Mouse (Mus musculus): ENCODE data around the gene Serpind1. TPM values are rescaled to one million over a fixed set of nuclear protein-coding genes. Genes with fewer than 3 reads are reported as not detected.

The Serpind1 gene
- polyA plus RNA-seq, 1 experiment from 2014 or later = 1.1 TPM

GRCm38 (mm10) chr16:17358787-17359186 lies 27.6 kb downstream of the Serpind1 start:
- Histone ChIP-seq H3K27me3 (no peaks in the 10 kb centered on the region), H3K9me3 (no peaks in the 10 kb centered on the region), H3K4me2 (no peak overlapping the region), H3K36me3 (peaks cover 47% of the 10 kb centered on the region), H3K9ac (no peak overlapping the region), H3K4me1 (no peaks in the 10 kb centered on the region), H3K27ac (no peak overlapping the region), H3K4me3 (no peak overlapping the region)
- WGBS = 95% methylated on average over 4 of the region's 4 CpGs
- ATAC-seq (ENCODE audit: insufficient number of reproducible peaks, low FRiP score, low TSS enrichment, low read depth) = no peak

GRCm38 (mm10) chr16:17382306-17382705 lies 51.1 kb downstream of the Serpind1 start:
- no peaks in the 10 kb centered on the region for H3K9me3 ChIP-seq
- no peaks in the 10 kb centered on the region for H3K4me1 ChIP-seq
- no peak for ATAC-seq (ENCODE audit: insufficient number of reproducible peaks, low FRiP score, low TSS enrichment, low read depth)
- H3K27me3 ChIP-seq = no peaks in the 10 kb centered on the region
- no peak overlapping the region for H3K4me2 ChIP-seq
- H3K4me3 ChIP-seq = no peak overlapping the region
- WGBS = 90% methylated on average over 4 of the region's 4 CpGs
- H3K9ac ChIP-seq = no peak overlapping the region
- no peak overlapping the region for H3K27ac ChIP-seq
- peaks cover 37% of the 10 kb centered on the region for H3K36me3 ChIP-seq

GRCm38 (mm10) chr16:17383594-17384326 lies 52.6 kb downstream of the Serpind1 start:
- H3K4me2 ChIP-seq = no peak overlapping the region
- WGBS = 89% methylated on average over 2 of the region's 2 CpGs
- no peak overlapping the region for H3K9ac ChIP-seq
- ATAC-seq (ENCODE audit: insufficient number of reproducible peaks, low FRiP score, low TSS enrichment, low read depth) = no peak
- H3K27ac ChIP-seq = no peak overlapping the region
- no peaks in the 10 kb centered on the region for H3K4me1 ChIP-seq
- peaks cover 31% of the 10 kb centered on the region for H3K36me3 ChIP-seq
- no peaks in the 10 kb centered on the region for H3K27me3 ChIP-seq
- no peaks in the 10 kb centered on the region for H3K9me3 ChIP-seq
- H3K4me3 ChIP-seq = no peak overlapping the region

GRCm38 (mm10) chr16:17392784-17393183 lies 61.6 kb downstream of the Serpind1 start:
- peaks cover 5% of the 10 kb centered on the region; the same call in 1 of the 2 replicates for H3K36me3 ChIP-seq
- no peak overlapping the region for H3K27ac ChIP-seq
- no peak overlapping the region for H3K9ac ChIP-seq
- H3K9me3 ChIP-seq = no peaks in the 10 kb centered on the region
- no peaks in the 10 kb centered on the region for H3K27me3 ChIP-seq
- 55% methylated on average over 4 of the region's 4 CpGs for WGBS
- H3K4me2 ChIP-seq = no peak overlapping the region
- ATAC-seq (ENCODE audit: insufficient number of reproducible peaks, low FRiP score, low TSS enrichment, low read depth) = no peak
- no peak overlapping the region for H3K4me3 ChIP-seq
- no peaks in the 10 kb centered on the region; the same call in 1 of the 2 replicates for H3K4me1 ChIP-seq

Other genes starting within 250 kb of the Serpind1 start
- gene Ppil2, start 220.1 kb upstream of the Serpind1 start, polyA plus RNA-seq (2015; fragmentation: Nextera tagmentation; extraction: Ambion mirVana) = 130 and 134 TPM in 2 replicates
- gene 2610318N02Rik, start 206.2 kb upstream of the Serpind1 start, polyA plus RNA-seq (2015; fragmentation: Nextera tagmentation; extraction: Ambion mirVana) = 15.6 and 19.2 TPM in 2 replicates
- gene Sdf2l1, start 199.0 kb upstream of the Serpind1 start, polyA plus RNA-seq (2015; fragmentation: Nextera tagmentation; extraction: Ambion mirVana) = 66.9 and 70.1 TPM in 2 replicates
- 14.0 and 14.3 TPM in 2 replicates for gene Ydjc, start 186.8 kb upstream of the Serpind1 start, polyA plus RNA-seq (2015; fragmentation: Nextera tagmentation; extraction: Ambion mirVana)
- 0.63 and 0.93 TPM in 2 replicates for gene Ccdc116, start 184.1 kb upstream of the Serpind1 start, polyA plus RNA-seq (2015; fragmentation: Nextera tagmentation; extraction: Ambion mirVana)
- gene Ube2l3, start 128.7 kb upstream of the Serpind1 start, polyA plus RNA-seq (2015; fragmentation: Nextera tagmentation; extraction: Ambion mirVana) = 313 and 321 TPM in 2 replicates
- gene Rimbp3, start 122.8 kb upstream of the Serpind1 start, polyA plus RNA-seq (2015; fragmentation: Nextera tagmentation; extraction: Ambion mirVana) = 0.27 and 0.32 TPM in 2 replicates
- 4.1 and 4.7 TPM in 2 replicates for gene Hic2, start 97.8 kb upstream of the Serpind1 start, polyA plus RNA-seq (2015; fragmentation: Nextera tagmentation; extraction: Ambion mirVana)
- gene Tmem191c, start 55.3 kb upstream of the Serpind1 start, polyA plus RNA-seq (2015; fragmentation: Nextera tagmentation; extraction: Ambion mirVana) = 10.1 and 10.2 TPM in 2 replicates
- 18.1 and 20.5 TPM in 2 replicates for gene Snap29, start 74.6 kb downstream of the Serpind1 start, polyA plus RNA-seq (2015; fragmentation: Nextera tagmentation; extraction: Ambion mirVana)
- gene Pi4ka, start 74.9 kb downstream of the Serpind1 start, polyA plus RNA-seq (2015; fragmentation: Nextera tagmentation; extraction: Ambion mirVana) = 26.0 and 30.7 TPM in 2 replicates
- gene Crkl, start 120.6 kb downstream of the Serpind1 start, polyA plus RNA-seq (2015; fragmentation: Nextera tagmentation; extraction: Ambion mirVana) = 69.5 and 72.8 TPM in 2 replicates
- 0.36 and 2.7 TPM in 2 replicates for gene Aifm3, start 158.2 kb downstream of the Serpind1 start, polyA plus RNA-seq (2015; fragmentation: Nextera tagmentation; extraction: Ambion mirVana)
- 84.2 and 97.8 TPM in 2 replicates for gene Lztr1, start 177.3 kb downstream of the Serpind1 start, polyA plus RNA-seq (2015; fragmentation: Nextera tagmentation; extraction: Ambion mirVana)
- gene Thap7, start 199.8 kb downstream of the Serpind1 start, polyA plus RNA-seq (2015; fragmentation: Nextera tagmentation; extraction: Ambion mirVana) = 63.2 and 72.4 TPM in 2 replicates
- gene Lrrc74b, start 229.9 kb downstream of the Serpind1 start, polyA plus RNA-seq (2015; fragmentation: Nextera tagmentation; extraction: Ambion mirVana) = 0.25 TPM in 1 of 2 replicates, not detected in the other
- gene P2rx6, start 230.5 kb downstream of the Serpind1 start, polyA plus RNA-seq (2015; fragmentation: Nextera tagmentation; extraction: Ambion mirVana) = 0.99 and 1.8 TPM in 2 replicates

Data from limb, embryonic 15.5 days (tissue).